Mouse (Mus musculus): ENCODE data around the gene Xiap.
"Not testable (repeated sequence)": the region's sequence is repeated elsewhere in the genome, so short reads cannot be mapped to it uniquely, and the experiment has no call there.

- not testable (repeated sequence) for TF ChIP-seq MAFK (IDR thresholded peaks at IDR 0.05; ENCODE audit: insufficient read depth, low read depth, low read length); HCFC1 (IDR thresholded peaks at IDR 0.05; ENCODE audit: borderline replicate concordance, insufficient read depth, low read length); ZNF384 (IDR thresholded peaks at IDR 0.05; ENCODE audit: low read depth, low read length)
These were observed 33.6 kb upstream of the Xiap start for GRCm38 (mm10) chrX:42025802-42026440.
